Mouse (Mus musculus) left cerebral cortex, adult 2 months (tissue): ENCODE measurements at regions not wholly inside any gene's neighbourhood (a gene's known extent, or its start where the extent isn't known, plus 50 kb on each side); places are given as distances from the start of the nearest gene placed in this dataset.
A peak's percentile ranks its signal among the peaks of the same experiment; 100 is the strongest.

ENCODE experiments used
- DNase-seq, 2 experiments: peaks; one replicate each; pipeline ENCODE4 v3.0.0; 2021 to 2022; ENCODE audit warnings: low spot score in 2 of 2, mixed read lengths in 1 of 2; ENCODE audit errors: extremely low spot score in 1 of 2
- H3K27ac ChIP-seq: fragments of 200-600 bp; 2 replicates; pipeline ENCODE4 v1.8.1; 2022
- H3K4me3 ChIP-seq: fragments of 200-600 bp; 2 replicates; pipeline ENCODE4 v1.8.1; 2022
- CTCF ChIP-seq: fragments of 200-600 bp; IDR thresholded peaks from 2 replicates; pipeline ENCODE4 v1.8.1; 2022; ENCODE audit warnings: antibody characterized with exemption, mild to moderate bottlenecking, moderate library complexity
- intact Hi-C: fragments of 180-260 bp; cut with DNase I; formaldehyde crosslinking; loops from one replicate; pipeline ENCODE4 v1.15.1; 2025

DNA sequence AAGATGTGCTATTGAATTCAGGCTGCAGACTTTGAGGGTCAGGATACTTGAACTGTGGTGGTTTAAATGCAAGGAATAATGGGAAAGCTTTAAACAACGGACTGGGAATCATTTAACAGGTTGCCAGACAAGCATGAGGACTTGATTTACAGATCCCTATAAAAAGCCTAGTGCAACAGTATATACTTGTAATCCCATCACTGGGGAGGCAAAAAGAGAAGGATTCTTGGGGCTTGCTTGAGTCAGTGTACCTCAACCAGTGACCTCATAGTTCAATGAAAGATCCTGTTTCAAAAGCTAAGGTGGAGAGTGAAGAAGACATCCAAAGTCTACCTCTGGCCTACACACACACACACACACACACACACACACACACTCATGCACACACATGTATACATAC, 99.8 kb downstream of the Lrrn1 start:
- Histone ChIP-seq H3K27ac (no peak overlapping the region), H3K4me3 (no peak overlapping the region)
- DNase-seq, result no peak
- TF ChIP-seq CTCF, result no peak
- intact Hi-C loops, result no loop called here

GRCm38 (mm10) chr6:107645751-107646150, 116.2 kb downstream of the Lrrn1 start:
- Histone ChIP-seq H3K4me3 (no peak overlapping the region), H3K27ac (no peak overlapping the region)
- DNase-seq, result no peak
- intact Hi-C loops, result no loop called here
- TF ChIP-seq CTCF, result no peak

DNA sequence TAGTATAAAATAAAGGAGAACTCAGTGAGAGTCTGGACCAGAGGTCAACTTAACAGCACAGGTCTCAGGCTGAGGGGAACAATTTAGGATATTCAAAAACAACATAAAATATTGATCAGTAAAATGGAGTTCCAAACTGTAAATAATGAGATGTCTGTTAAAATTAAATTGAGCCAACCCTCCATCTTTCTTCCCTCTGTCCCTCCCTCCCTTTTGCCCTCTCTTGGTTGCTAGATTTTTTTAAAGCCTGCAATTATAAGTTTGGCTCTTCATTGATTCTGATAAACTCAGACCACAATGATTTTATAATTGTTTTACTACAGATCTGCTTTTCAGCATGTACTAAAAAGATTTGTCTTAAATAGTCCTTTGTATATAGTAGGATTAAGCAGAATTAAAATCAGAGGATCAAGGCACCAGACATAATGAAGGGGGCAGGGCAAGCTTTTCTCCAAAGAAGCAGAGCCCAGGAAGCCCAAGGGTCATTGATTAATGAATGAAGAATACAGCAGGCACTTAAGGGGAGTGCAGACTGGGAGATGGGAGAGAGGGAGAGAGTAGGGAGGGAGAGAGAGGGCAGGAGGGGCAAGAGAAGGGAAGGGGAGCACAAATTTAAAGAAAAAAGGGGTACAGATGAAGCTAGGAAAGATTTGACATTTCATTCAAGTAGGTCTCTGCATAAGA, 124.4 kb downstream of the Lrrn1 start:
- intact Hi-C loops, result no loop called here
- DNase-seq, result no peak
- TF ChIP-seq CTCF, result no peak
- no peak overlapping the region for H3K4me3 ChIP-seq
- no peak overlapping the region for H3K27ac ChIP-seq

- no peak for TF ChIP-seq CTCF
- DNase-seq, result no peak
- H3K27ac ChIP-seq, result no peak overlapping the region
- H3K4me3 ChIP-seq, result no peak overlapping the region
- intact Hi-C loops, result loop anchor here (1.0 kb wide), 1 partner anchor 363 kb away; no protein-coding TSS in a partner anchor
Observed at GRCm38 (mm10) chr6:107657805-107658204, 128.2 kb downstream of the Lrrn1 start.

DNA sequence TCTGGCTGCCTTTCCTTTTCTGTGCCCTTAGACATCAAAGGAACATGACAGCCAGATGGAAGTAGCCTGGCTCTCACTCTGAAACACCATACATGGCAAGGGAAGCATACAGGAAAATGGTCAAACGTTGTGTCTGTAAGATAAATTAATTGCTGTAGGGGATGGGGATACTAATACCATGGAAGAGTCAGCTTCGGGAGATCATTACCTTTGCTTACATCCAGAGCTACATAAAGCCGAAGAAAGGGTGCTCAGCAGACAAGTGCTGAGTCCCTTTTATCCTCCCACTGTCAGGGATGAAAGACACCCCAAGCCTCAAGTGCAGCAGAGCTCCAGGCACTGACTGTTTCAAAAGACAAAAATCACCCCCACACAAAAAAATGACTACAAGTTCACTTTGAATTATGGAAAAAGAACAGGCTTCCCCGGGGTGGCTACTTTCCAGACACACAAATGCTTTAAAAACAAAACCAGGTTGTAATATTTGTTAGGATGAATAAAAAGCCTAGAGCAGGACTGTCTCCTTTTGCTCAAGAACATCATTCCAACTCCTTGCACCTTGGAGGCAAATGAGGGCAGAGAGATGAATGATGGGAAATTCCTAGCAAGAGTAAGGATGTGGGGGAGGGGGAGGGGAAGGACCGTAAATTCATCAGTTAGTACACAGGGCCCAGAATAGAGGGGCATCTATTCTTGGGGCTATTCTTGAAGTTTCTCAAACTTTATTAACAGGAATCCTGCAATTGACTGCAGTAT, 131.6 kb downstream of the Lrrn1 start:
- intact Hi-C loops, result no loop called here
- no peak overlapping the region for H3K27ac ChIP-seq
- no peak for DNase-seq
- TF ChIP-seq CTCF, result no peak
- no peak overlapping the region for H3K4me3 ChIP-seq

GRCm38 (mm10) chr6:107699298-107699697, 169.7 kb downstream of the Lrrn1 start:
- TF ChIP-seq CTCF, result no peak
- Histone ChIP-seq H3K27ac (no peak overlapping the region), H3K4me3 (no peak overlapping the region)
- intact Hi-C loops, result no loop called here
- no peak for DNase-seq

- TF ChIP-seq CTCF, result no peak
- Histone ChIP-seq H3K27ac (no peak overlapping the region), H3K4me3 (no peak overlapping the region)
- DNase-seq, result no peak
- intact Hi-C loops, result no loop called here
Observed at GRCm38 (mm10) chr6:107708185-107708584, 178.6 kb downstream of the Lrrn1 start.

- TF ChIP-seq CTCF, result no peak
- intact Hi-C loops, result no loop called here
Observed at GRCm38 (mm10) chr6:107708608-107709007, 179.0 kb downstream of the Lrrn1 start.

DNA sequence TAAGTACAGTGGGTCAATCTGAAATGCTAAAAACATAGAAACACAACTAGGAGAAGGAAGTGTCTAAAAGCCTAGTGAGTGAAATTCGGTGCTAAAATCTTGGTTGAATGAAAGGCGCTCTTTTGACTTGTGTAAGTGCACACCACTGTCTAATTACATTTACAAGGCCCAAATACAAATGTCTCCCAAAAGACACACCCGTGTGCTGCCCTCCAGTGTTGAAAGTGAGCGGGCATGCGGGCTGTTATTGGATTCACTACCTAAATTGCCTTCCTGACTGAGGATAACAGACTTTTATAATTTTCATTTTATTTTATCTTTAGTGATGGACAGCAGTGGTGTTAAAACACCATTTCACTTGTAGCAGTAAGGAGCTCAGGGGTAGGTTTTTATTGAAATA, 180.8 kb downstream of the Lrrn1 start:
- intact Hi-C loops, result loop anchor here (5.0 kb wide), 1 partner anchor 888 kb away; no protein-coding TSS in a partner anchor
- peak; percentile 62 for TF ChIP-seq CTCF
- no peak overlapping the region for H3K27ac ChIP-seq
- no peak overlapping the region for H3K4me3 ChIP-seq
- DNase-seq, result no peak

More at GRCm38 (mm10) chr6:107708608-107709007, 179.0 kb downstream of the Lrrn1 start:
- Histone ChIP-seq H3K27ac (no peak overlapping the region), H3K4me3 (no peak overlapping the region)
- no peak for DNase-seq

DNA sequence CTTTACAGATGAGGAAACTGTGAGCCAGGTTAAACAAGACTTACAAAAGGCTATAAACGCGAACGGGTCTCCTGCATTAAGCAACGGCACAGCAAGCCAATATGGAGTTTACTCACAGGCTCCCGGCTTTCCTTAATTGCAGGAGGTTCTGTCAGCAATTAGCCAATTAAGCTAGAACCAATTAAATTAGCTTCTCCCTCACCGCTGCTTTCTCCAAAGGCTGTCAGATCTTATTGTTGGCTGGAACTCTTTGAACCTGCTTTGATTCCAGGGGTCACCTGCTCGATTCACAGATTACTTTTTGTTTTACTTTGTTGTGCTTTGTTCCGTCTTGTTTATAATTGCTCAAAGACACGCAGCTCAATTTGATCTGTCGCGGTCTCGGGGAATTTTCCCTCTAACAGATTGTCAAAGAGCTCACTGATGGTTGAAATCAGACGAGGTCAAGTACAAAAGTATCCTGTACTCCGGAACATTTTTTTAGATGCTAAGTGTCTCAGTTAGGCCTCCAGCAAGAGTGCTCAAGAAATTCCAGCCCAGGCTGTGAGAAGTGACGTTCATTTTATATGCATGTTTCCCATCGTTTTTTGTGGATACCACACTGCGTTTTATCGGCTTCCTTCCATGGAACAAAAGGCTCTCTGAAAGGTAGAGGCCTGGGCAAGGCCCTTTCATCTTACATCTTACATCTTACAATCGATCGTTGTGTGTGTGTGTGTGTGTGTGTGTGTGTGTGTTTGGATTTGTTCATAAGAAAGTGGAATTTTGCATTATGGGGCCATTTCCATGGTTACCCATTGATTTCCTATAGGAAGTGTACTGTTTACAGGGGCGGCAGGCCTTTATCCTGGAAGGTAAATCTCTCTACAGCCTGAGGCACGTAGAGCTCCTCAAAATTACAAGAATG, 181.9 kb downstream of the Lrrn1 start:
- TF ChIP-seq CTCF, result no peak
- H3K4me3 ChIP-seq, result no peak overlapping the region
- intact Hi-C loops, result loop anchor here (5.0 kb wide), 1 partner anchor 889 kb away; no protein-coding TSS in a partner anchor
- DNase-seq, result no peak
- H3K27ac ChIP-seq, result no peak overlapping the region

GRCm38 (mm10) chr6:107713051-107713450, 183.5 kb downstream of the Lrrn1 start:
- no peak for DNase-seq
- H3K4me3 ChIP-seq, result no peak overlapping the region
- TF ChIP-seq CTCF, result no peak
- no peak overlapping the region for H3K27ac ChIP-seq
- intact Hi-C loops, result loop anchor here (5.0 kb wide), 1 partner anchor 891 kb away; no protein-coding TSS in a partner anchor

GRCm38 (mm10) chr6:107717194-107717593, 187.6 kb downstream of the Lrrn1 start:
- TF ChIP-seq CTCF, result no peak
- DNase-seq, result no peak
- intact Hi-C loops, result no loop called here
- Histone ChIP-seq H3K27ac (no peak overlapping the region), H3K4me3 (no peak overlapping the region)
